Mouse (Mus musculus): ENCODE measurements at regions not wholly inside any gene's neighbourhood (a gene's known extent, or its start where the extent isn't known, plus 50 kb on each side); places are given as distances from the start of the nearest gene placed in this dataset.

- no peak for TF ChIP-seq POLR2A (IDR thresholded peaks at IDR 0.05; ENCODE audit: low read depth, low read length)
- no peak for TF ChIP-seq CTCF (IDR thresholded peaks at IDR 0.05; ENCODE audit: borderline replicate concordance, insufficient read depth, low read length)
Measured at GRCm38 (mm10) chr12:78133984-78134383, 60.1 kb upstream of the Gm6657 start.
